Mouse (Mus musculus): ENCODE measurements around the gene Rbm4b.

The Rbm4b gene

GRCm38 (mm10) chr19:4756193-4756911, at the start of gene Rbm4b:
Rbm4b (plus strand) TSS chr19:4756497.
- peak; percentile 99 for DNase-seq

- DNase-seq, result no peak
Observed at GRCm38 (mm10) chr19:4708765-4709164, 47.5 kb upstream of the Rbm4b start.

- no peak for DNase-seq
Observed at GRCm38 (mm10) chr19:4711098-4711600, 45.1 kb upstream of the Rbm4b start, which contains the start of gene Sptbn2. Sptbn2 (plus strand) TSS chr19:4711167.

- peak; percentile 20 for DNase-seq
Observed at GRCm38 (mm10) chr19:4711601-4712155, 44.6 kb upstream of the Rbm4b start.

GRCm38 (mm10) chr19:4712156-4712780, 44.0 kb upstream of the Rbm4b start:
- DNase-seq, result peak; percentile 38

GRCm38 (mm10) chr19:4712781-4713526, 43.3 kb upstream of the Rbm4b start:
- no peak for DNase-seq

GRCm38 (mm10) chr19:4713886-4714285, 42.4 kb upstream of the Rbm4b start:
- no peak for DNase-seq

- DNase-seq, result no peak
Observed at GRCm38 (mm10) chr19:4716756-4717155, 39.5 kb upstream of the Rbm4b start.

GRCm38 (mm10) chr19:4717281-4717680, 39.0 kb upstream of the Rbm4b start:
- DNase-seq, result no peak

GRCm38 (mm10) chr19:4718716-4719115, 37.6 kb upstream of the Rbm4b start:
- no peak for DNase-seq

- DNase-seq, result no peak
Observed at GRCm38 (mm10) chr19:4719351-4719764, 36.9 kb upstream of the Rbm4b start.

GRCm38 (mm10) chr19:4720112-4720511, 36.2 kb upstream of the Rbm4b start:
- DNase-seq, result no peak

GRCm38 (mm10) chr19:4720671-4721244, 35.5 kb upstream of the Rbm4b start:
- peak; percentile 20 for DNase-seq

- no peak for DNase-seq
Observed at GRCm38 (mm10) chr19:4729186-4729585, 27.1 kb upstream of the Rbm4b start.

GRCm38 (mm10) chr19:4733052-4733451, 23.2 kb upstream of the Rbm4b start:
- DNase-seq, result no peak

GRCm38 (mm10) chr19:4737866-4738265, 18.4 kb upstream of the Rbm4b start:
- DNase-seq, result no peak

GRCm38 (mm10) chr19:4739053-4739452, 17.2 kb upstream of the Rbm4b start:
- no peak for DNase-seq

GRCm38 (mm10) chr19:4739762-4740161, 16.5 kb upstream of the Rbm4b start:
- DNase-seq, result no peak

- no peak for DNase-seq
Observed at GRCm38 (mm10) chr19:4741482-4741881, 14.8 kb upstream of the Rbm4b start.

- no peak for DNase-seq
Observed at GRCm38 (mm10) chr19:4742229-4742628, 14.1 kb upstream of the Rbm4b start.

- peak; percentile 53 for DNase-seq
Observed at GRCm38 (mm10) chr19:4743524-4743923, 12.8 kb upstream of the Rbm4b start.

GRCm38 (mm10) chr19:4744026-4744425, 12.3 kb upstream of the Rbm4b start:
- no peak for DNase-seq

- DNase-seq, result no peak
Observed at GRCm38 (mm10) chr19:4745057-4745456, 11.2 kb upstream of the Rbm4b start.

All from thymus, postnatal 4 days (tissue).